Mouse (Mus musculus) embryonic fibroblast, embryonic 13.5 days (primary cell): ENCODE data around the gene Ndufb2.

Experiments used
- CTCF ChIP-seq: IDR thresholded peaks from 2 replicates; pipeline ENCODE4 v1.5.1; 2011; ENCODE audit warnings: mild to moderate bottlenecking, control low read depth, low read length, moderate library complexity, borderline replicate concordance; ENCODE audit not compliant: insufficient read depth
- POLR2A ChIP-seq: IDR thresholded peaks from 2 replicates; pipeline ENCODE4 v1.6.1; 2011; ENCODE audit warnings: low read depth, mild to moderate bottlenecking, control low read depth, low read length, moderate library complexity

DNA sequence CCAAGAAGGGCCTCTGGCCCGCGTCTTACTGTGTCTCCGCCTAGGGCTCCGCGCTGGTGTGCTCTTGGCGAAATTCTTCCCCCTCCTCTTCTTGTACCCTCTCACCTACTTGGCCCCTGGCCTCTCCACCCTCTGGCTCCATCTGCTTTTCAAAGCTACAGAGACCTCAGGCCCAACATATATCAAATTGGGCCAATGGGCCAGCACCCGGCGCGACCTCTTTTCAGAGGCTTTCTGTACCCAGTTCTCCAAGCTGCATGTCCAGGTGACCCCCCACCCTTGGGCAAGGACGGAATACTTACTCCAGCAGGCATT lies 17.9 kb upstream of the Ndufb2 start:
- TF ChIP-seq POLR2A (no peak), CTCF (no peak)
